8 mouse cellular contexts compared by ENCODE assay signal in the genomic region with DNA sequence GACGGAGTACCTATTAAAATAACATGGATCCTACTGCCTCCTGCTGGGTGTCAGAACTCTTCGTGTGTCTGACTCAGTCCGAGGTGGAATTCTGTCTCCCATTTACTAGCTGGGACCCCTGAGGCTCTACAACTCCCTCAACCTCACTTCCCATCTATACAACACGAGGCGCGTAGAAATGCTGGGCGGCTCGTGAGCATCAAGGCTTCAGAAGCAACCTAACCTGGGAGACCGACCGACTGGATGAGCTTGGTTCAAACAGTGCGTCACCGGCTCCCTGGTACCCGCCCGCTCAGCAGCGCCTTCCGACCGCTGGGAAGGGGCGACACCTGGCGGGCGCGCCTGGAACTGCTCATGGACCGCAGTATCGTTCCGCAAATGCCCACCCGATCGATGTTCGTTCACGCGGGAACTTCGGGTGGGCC. TPM values are rescaled to one million over a fixed set of nuclear protein-coding genes. Genes with fewer than 3 reads are reported as not detected.
A peak's percentile ranks its signal among the peaks of the same experiment; 100 is the strongest.
DNase-seq lines count a peak whose midpoint lies in the region; ATAC-seq and TF ChIP-seq lines count a peak whose summit lies in the region.

No protein-coding gene starts in this region.

- H3K4me2 ChIP-seq in CH12.LX (ENCODE audit: insufficient read depth, low read depth, poor library complexity, severe bottlenecking) = peak overlapping the region; percentile 78
- H3K4me2 ChIP-seq in forebrain, embryonic 14.5 days (ENCODE audit: low read length) = peak overlapping the region; percentile 38
- peak overlapping the region; percentile 50; the same call in 1 of the 2 replicates for H3K4me2 ChIP-seq in liver, postnatal 0 days (ENCODE audit: low read depth, low read length)
- H3K4me2 ChIP-seq in neural tube, embryonic 14.5 days (ENCODE audit: low read depth, low read length) = peak overlapping the region; percentile 26

- dilution Hi-C loops in CH12.LX (cut with MboI; ENCODE audit: extremely low pct_ligation_motif_present, extremely low pct_unique_long_range_greater_than_20kb, low sequenced_read_pairs) = loop anchor here (25.0 kb wide), 1 partner anchor 208 kb away; the partner anchor contains the start of genes Cebpb and Tmem189

- H3K79me2 ChIP-seq in CH12.LX (replicated peaks; ENCODE audit: control insufficient read depth, extremely low read depth, insufficient read depth, poor library complexity, severe bottlenecking) = no peaks in the 10 kb centered on the region

- intact Hi-C loops in heart, postnatal 14 days (cut with DNase I) = loop anchor here (1.0 to 5.0 kb wide), 4 partner anchors 128 to 363 kb away; no protein-coding TSS in a partner anchor

- H3K9me3 ChIP-seq in CH12.LX (replicated peaks; ENCODE audit: low read length) = no peaks in the 10 kb centered on the region
- H3K9me3 ChIP-seq in forebrain, embryonic 14.5 days (replicated peaks; ENCODE audit: control insufficient read depth, low read length) = no peaks in the 10 kb centered on the region
- no peaks in the 10 kb centered on the region for H3K9me3 ChIP-seq in liver, postnatal 0 days (ENCODE audit: low read length)
- no peaks in the 10 kb centered on the region for H3K9me3 ChIP-seq in neural tube, embryonic 14.5 days (ENCODE audit: control insufficient read depth, low read length)

- peak; percentile 79 for ATAC-seq in forebrain, embryonic 14.5 days
- ATAC-seq in liver, postnatal 0 days = peak; percentile 72
- ATAC-seq in neural tube, embryonic 14.5 days (ENCODE audit: low read depth) = peak; percentile 75

- no peak for TF ChIP-seq EP300 in CH12.LX (IDR thresholded peaks at IDR 0.05; ENCODE audit: low read length)
- TF ChIP-seq EP300 in liver, postnatal 0 days (IDR thresholded peaks at IDR 0.05; ENCODE audit: low read depth) = no peak

- no peak for TF ChIP-seq POLR2A in CH12.LX (IDR thresholded peaks at IDR 0.05; ENCODE audit: low read depth, low read length)
- TF ChIP-seq POLR2A in testis, adult 2 months (IDR thresholded peaks at IDR 0.05; ENCODE audit: control insufficient read depth, low read depth, low read length) = no peak

- peak; percentile 53 to 84; a peak in 3 of 4 replicates for TF ChIP-seq CTCF in CH12.LX (conservative IDR thresholded peaks at IDR 0.05 in 1 of 2, IDR thresholded peaks at IDR 0.05 in 1 of 2; ENCODE audit: low read depth in 2 of 2, low read length in 2 of 2)
- peak; percentile 97 for TF ChIP-seq CTCF in liver, postnatal 0 days (IDR thresholded peaks at IDR 0.05; ENCODE audit: low read depth)
- TF ChIP-seq CTCF in testis, adult 2 months (IDR thresholded peaks at IDR 0.05; ENCODE audit: control insufficient read depth, insufficient read depth, insufficient replicate concordance, low read depth, low read length) = peak; percentile 99

- H3K27ac ChIP-seq in CH12.LX (ENCODE audit: insufficient read depth, low read depth) = no peak overlapping the region
- H3K27ac ChIP-seq in forebrain, embryonic 14.5 days (ENCODE audit: low read depth, low read length) = no peak overlapping the region
- no peak overlapping the region for H3K27ac ChIP-seq in liver, postnatal 0 days (ENCODE audit: low read depth)
- no peak overlapping the region for H3K27ac ChIP-seq in neural tube, embryonic 14.5 days (ENCODE audit: low read depth, low read length)
- H3K27ac ChIP-seq in testis, adult 2 months (ENCODE audit: control insufficient read depth, insufficient read depth, low read depth, low read length) = no peak overlapping the region

- peak; percentile 76 for TF ChIP-seq RAD21 in CH12.LX (IDR thresholded peaks at IDR 0.05; ENCODE audit: low read depth, low read length)

- H3K4me1 ChIP-seq in CH12.LX (ENCODE audit: control insufficient read depth in 1 of 2, insufficient read depth in 2 of 2) = peaks cover 0 to 4% of the 10 kb centered on the region in 2 experiments; a peak in 1 of 4 replicates
- no peaks in the 10 kb centered on the region for H3K4me1 ChIP-seq in forebrain, embryonic 14.5 days (ENCODE audit: control insufficient read depth, insufficient read depth, low read length)
- no peaks in the 10 kb centered on the region; the same call in 1 of the 2 replicates for H3K4me1 ChIP-seq in liver, postnatal 0 days (ENCODE audit: insufficient read depth)
- H3K4me1 ChIP-seq in neural tube, embryonic 14.5 days (ENCODE audit: control insufficient read depth, insufficient read depth, low read length) = no peaks in the 10 kb centered on the region
- H3K4me1 ChIP-seq in testis, adult 2 months (ENCODE audit: control insufficient read depth, insufficient read depth, low read length) = peaks cover 8% of the 10 kb centered on the region

- 1% methylated on average over 30 of the region's 30 CpGs for WGBS in forebrain, embryonic 14.5 days
- WGBS in liver, postnatal 0 days (ENCODE audit: insufficient replicate concordance) = 2% methylated on average over 30 of the region's 30 CpGs
- under 1% methylated on average over 30 of the region's 30 CpGs for WGBS in neural tube, embryonic 14.5 days

- DNase-seq in CH12.LX (ENCODE audit: extremely low read depth) = peak; percentile 60
- DNase-seq in c-Kit-positive CD71-positive TER-119-positive erythroid progenitor cells, embryonic 14.5 days (ENCODE audit: low spot score) = peak; percentile 42
- peak; percentile 82 for DNase-seq in forebrain, embryonic 14.5 days (ENCODE audit: low spot score)
- peak; percentile 88 to 94 for DNase-seq in heart, postnatal 14 days
- DNase-seq in layer of hippocampus, adult 11-12 months (ENCODE audit: low spot score) = peak; percentile 86
- DNase-seq in liver, postnatal 0 days = peak; percentile 85

- H3K9ac ChIP-seq in CH12.LX (ENCODE audit: insufficient read depth, low read depth) = no peak overlapping the region
- no peak overlapping the region; the same call in 1 of the 2 replicates for H3K9ac ChIP-seq in forebrain, embryonic 14.5 days (ENCODE audit: low read length)
- no peak overlapping the region for H3K9ac ChIP-seq in liver, postnatal 0 days (replicated peaks)
- no peak overlapping the region for H3K9ac ChIP-seq in neural tube, embryonic 14.5 days (replicated peaks; ENCODE audit: low read depth, low read length)

- H3K4me3 ChIP-seq in CH12.LX (replicated peaks in 1 of 3; ENCODE audit: low read depth in 2 of 3, low read length in 2 of 3, poor library complexity in 1 of 3) = no peak overlapping the region
- H3K4me3 ChIP-seq in forebrain, embryonic 14.5 days (ENCODE audit: low read depth, low read length) = no peak overlapping the region
- no peak overlapping the region; the same call in 1 of the 2 replicates for H3K4me3 ChIP-seq in liver, postnatal 0 days (ENCODE audit: low read depth, low read length)
- H3K4me3 ChIP-seq in neural tube, embryonic 14.5 days (ENCODE audit: low read depth, low read length) = no peak overlapping the region
- H3K4me3 ChIP-seq in testis, adult 2 months (ENCODE audit: control insufficient read depth, low read depth, low read length) = peak overlapping the region; percentile 71

- in situ Hi-C loops in CH12.LX (cut with MboI; ENCODE audit: low pct_ligation_motif_present, low pct_unique_long_range_greater_than_20kb, low sequenced_read_pairs) = loop anchor here (5.0 kb wide), 2 partner anchors 87 to 208 kb away; partner anchors contain the start of genes Cebpb and Tmem189

- H3K36me3 ChIP-seq in CH12.LX (replicated peaks in 1 of 2; ENCODE audit: control insufficient read depth in 1 of 2, insufficient read depth in 1 of 2, low read length in 1 of 2) = no peaks in the 10 kb centered on the region
- H3K36me3 ChIP-seq in forebrain, embryonic 14.5 days (ENCODE audit: control insufficient read depth, insufficient read depth, low read length) = no peaks in the 10 kb centered on the region
- no peaks in the 10 kb centered on the region for H3K36me3 ChIP-seq in liver, postnatal 0 days (replicated peaks; ENCODE audit: insufficient read depth, low read length)
- no peaks in the 10 kb centered on the region for H3K36me3 ChIP-seq in neural tube, embryonic 14.5 days (ENCODE audit: control insufficient read depth, insufficient read depth, low read length)
- H3K36me3 ChIP-seq in testis, adult 2 months (ENCODE audit: control insufficient read depth, insufficient read depth, low read length) = no peaks in the 10 kb centered on the region

- H3K27me3 ChIP-seq in CH12.LX (replicated peaks) = peaks cover 60% of the 10 kb centered on the region
- 0 out of 2 replicates have a peak, but pooled peaks cover 5% of the 10 kb centered on the region for H3K27me3 ChIP-seq in forebrain, embryonic 14.5 days (replicated peaks; ENCODE audit: control insufficient read depth, insufficient read depth, low read length)
- no peaks in the 10 kb centered on the region for H3K27me3 ChIP-seq in liver, postnatal 0 days (ENCODE audit: insufficient read depth, low read length)
- H3K27me3 ChIP-seq in neural tube, embryonic 14.5 days (ENCODE audit: control insufficient read depth, insufficient read depth, low read length) = peaks cover 5% of the 10 kb centered on the region; the same call in 1 of the 2 replicates
- H3K27me3 ChIP-seq in testis, adult 2 months (ENCODE audit: control insufficient read depth, insufficient read depth, low read length) = no peaks in the 10 kb centered on the region

TF ChIP-seq in CH12.LX, 34 proteins besides CTCF, POLR2A, EP300 and RAD21 (continues in another document):
- TF ChIP-seq USF2 (conservative IDR thresholded peaks at IDR 0.05; ENCODE audit: low read depth, low read length) = no peak
- no peak for TF ChIP-seq ETS1 (conservative IDR thresholded peaks at IDR 0.05; ENCODE audit: low read depth, low read length)
- no peak for TF ChIP-seq KAT2A (IDR thresholded peaks at IDR 0.05; ENCODE audit: insufficient replicate concordance, low read length)
- peak; percentile 91 for TF ChIP-seq SMC3 (IDR thresholded peaks at IDR 0.05; ENCODE audit: low read depth, low read length)
- TF ChIP-seq MEF2A (IDR thresholded peaks at IDR 0.05; ENCODE audit: borderline replicate concordance, low read depth, low read length) = peak; percentile 52; the same call in 1 of the 2 replicates
- TF ChIP-seq MAFK (IDR thresholded peaks at IDR 0.05; ENCODE audit: insufficient replicate concordance, low read length) = no peak
- TF ChIP-seq RCOR1 (conservative IDR thresholded peaks at IDR 0.05; ENCODE audit: low read depth, low read length) = no peak
- TF ChIP-seq MAZ (IDR thresholded peaks at IDR 0.05; ENCODE audit: low read depth, low read length) = no peak; the same call in 1 of the 2 replicates
- no peak for TF ChIP-seq NELFE (IDR thresholded peaks at IDR 0.05; ENCODE audit: low read depth, low read length)
- TF ChIP-seq NRF1 (IDR thresholded peaks at IDR 0.05; ENCODE audit: low read depth, low read length) = no peak
- TF ChIP-seq ELF1 (IDR thresholded peaks at IDR 0.05; ENCODE audit: low read depth, low read length) = peak; percentile 45; the same call in 1 of the 2 replicates

RNA-seq across cellular contexts. Expression of gene Ptpn1, which starts 36.9 kb away (rescaled TPM):
- 77.6 and 90.0 TPM in 2 replicates for total RNA-seq in CH12.LX (2012; rRNA removed)
- total RNA-seq in CH12.LX (2014; rRNA removed) = 69.8 and 78.5 TPM in 2 replicates
- 131 and 139 TPM in 2 replicates for polyA plus RNA-seq in CH12.LX (2012; ENCODE audit: insufficient read length, low read depth)
- polyA plus RNA-seq in forebrain, embryonic 14.5 days (2014; fragmentation: Nextera tagmentation; extraction: Ambion mirVana) = 65.1 and 79.2 TPM in 2 replicates
- 10 to 100 TPM; 24.0 to 27.8 TPM for total RNA-seq in heart, postnatal 14 days (2021)
- polyA plus RNA-seq in liver, postnatal 0 days (2015; fragmentation: Nextera tagmentation; extraction: Ambion mirVana) = 31.4 and 32.4 TPM in 2 replicates
- polyA plus RNA-seq in neural tube, embryonic 14.5 days (2014; fragmentation: Nextera tagmentation; extraction: Ambion mirVana) = 57.9 and 77.8 TPM in 2 replicates
- polyA plus RNA-seq in testis, adult 2 months (2012; rRNA removed) = 30.9 and 34.7 TPM in 2 replicates

Comparison
In these comparisons a context has a peak if more than half of its experiments do, and no peak if none do; other contexts are left out.
1. H3K4me2 ChIP-seq: peak in every context shown above with its lines; median percentile 78 in CH12.LX; 50 in liver, postnatal 0 days; 38 in forebrain, embryonic 14.5 days; 26 in neural tube, embryonic 14.5 days.